ENCODE assay signal across 11 mouse cellular contexts in genomic region chr16:13611399-13611798, GRCm38 (mm10). TPM values are rescaled to one million over a fixed set of nuclear protein-coding genes. Genes with fewer than 3 reads are reported as not detected.
A peak's percentile ranks its signal among the peaks of the same experiment; 100 is the strongest.
DNase-seq lines count a peak whose midpoint lies in the region; ATAC-seq lines count a peak whose summit lies in the region.
"Had no signal": no experiment of that assay in that cellular context is flagged by ENCODE, and none has a peak within 500 bp of the region (broad histone marks: within the 10 kb centered on the region; RNA-seq: fewer than 3 reads in every experiment).

No protein-coding gene starts in this region.

- H3K9ac ChIP-seq in midbrain, embryonic 11.5 days (ENCODE audit: low read length), result no peak overlapping the region
- H3K9ac ChIP-seq: forebrain, postnatal 0 days had no signal

- intact Hi-C loops in heart, postnatal 10 days (cut with DNase I), result loop anchor here (5.0 kb wide), 1 partner anchor 164 kb away; no protein-coding TSS in a partner anchor

- H3K4me1 ChIP-seq in midbrain, embryonic 11.5 days (ENCODE audit: control insufficient read depth, insufficient read depth, low read length), result no peaks in the 10 kb centered on the region
- no peaks in the 10 kb centered on the region for H3K4me1 ChIP-seq in midbrain, embryonic 10.5 days

- no peak overlapping the region for H3K4me2 ChIP-seq in midbrain, embryonic 11.5 days

- H3K36me3 ChIP-seq in midbrain, embryonic 11.5 days (ENCODE audit: control insufficient read depth, insufficient read depth, low read length), result no peaks in the 10 kb centered on the region
- peaks cover 11% of the 10 kb centered on the region; the same call in 1 of the 2 replicates for H3K36me3 ChIP-seq in midbrain, embryonic 10.5 days

- no peak overlapping the region for H3K4me3 ChIP-seq in midbrain, embryonic 11.5 days (ENCODE audit: low read depth, low read length)
- no peak overlapping the region for H3K4me3 ChIP-seq in midbrain, embryonic 10.5 days

- peak; percentile 33 for DNase-seq in midbrain, embryonic 11.5 days (ENCODE audit: low spot score, missing footprints)
- DNase-seq in midbrain, embryonic 10.5 days (ENCODE audit: low spot score), result no peak
- peak; percentile 32 to 51 for DNase-seq in heart, postnatal 10 days
- peak; percentile 68 for DNase-seq in large intestine, adult 2 months (ENCODE audit: low read depth, low spot score)
- no peak for DNase-seq in ovary, postnatal 10 days (ENCODE audit: low spot score)
- DNase-seq in frontal cortex, postnatal 36 days (ENCODE audit: low spot score in 2 of 2), result no peak
- DNase-seq in left cerebral cortex, adult 8-10 months (ENCODE audit: low spot score in 2 of 2), result no peak
- no peak for DNase-seq in spleen, postnatal 36 days (ENCODE audit: low spot score in 2 of 2)
- DNase-seq: layer of hippocampus, adult 9-11 months had no signal

- H3K27ac ChIP-seq in midbrain, embryonic 11.5 days (ENCODE audit: low read depth, low read length), result no peak overlapping the region
- no peak overlapping the region for H3K27ac ChIP-seq in midbrain, embryonic 10.5 days (replicated peaks)
- H3K27ac ChIP-seq: macrophage had no signal

- no peak for ATAC-seq in midbrain, embryonic 11.5 days (ENCODE audit: low FRiP score)

- no peaks in the 10 kb centered on the region for H3K27me3 ChIP-seq in midbrain, embryonic 11.5 days (ENCODE audit: control insufficient read depth, insufficient read depth, low read length)
- H3K27me3 ChIP-seq in midbrain, embryonic 10.5 days (ENCODE audit: low read depth, poor library complexity, severe bottlenecking), result no peaks in the 10 kb centered on the region

- H3K9me3 ChIP-seq in midbrain, embryonic 11.5 days (ENCODE audit: control insufficient read depth, low read length), result no peaks in the 10 kb centered on the region
- no peaks in the 10 kb centered on the region for H3K9me3 ChIP-seq in midbrain, embryonic 10.5 days (replicated peaks)

RNA-seq across cellular contexts. Expression of gene Parn, which starts 56.6 kb away (rescaled TPM):
- 44.1 and 45.9 TPM in 2 replicates for polyA plus RNA-seq in midbrain, embryonic 11.5 days (2014; fragmentation: Nextera tagmentation; extraction: Ambion mirVana)
- polyA plus RNA-seq in midbrain, embryonic 10.5 days (2016; fragmentation: Nextera tagmentation; extraction: Ambion mirVana), result 45.7 and 47.2 TPM in 2 replicates
- 10 to 100 TPM; 18.1 to 18.4 TPM for total RNA-seq in heart, postnatal 10 days (2021)
- polyA plus RNA-seq in large intestine, adult 2 months (2012; rRNA removed), result 7.5 and 7.6 TPM in 2 replicates
- 10 to 100 TPM; 25.5 to 31.9 (median 28.1) TPM for total RNA-seq in left cerebral cortex, adult 8-10 months (2022)

Comparison
In these comparisons a context has a peak if more than half of its experiments do, and no peak if none do; other contexts are left out.
1. DNase-seq: peak in midbrain, embryonic 11.5 days (single experiment), heart, postnatal 10 days (2 of 2) and large intestine, adult 2 months (single experiment); none in midbrain, embryonic 10.5 days (single experiment), ovary, postnatal 10 days (single experiment), frontal cortex, postnatal 36 days (0 of 2), left cerebral cortex, adult 8-10 months (0 of 2) and spleen, postnatal 36 days (0 of 2).